Mouse (Mus musculus): ENCODE data around the gene Gm5105. TPM values are rescaled to one million over a fixed set of nuclear protein-coding genes. Genes with fewer than 3 reads are reported as not detected.
A peak's percentile ranks its signal among the peaks of the same experiment; 100 is the strongest.

The Gm5105 gene
- not detected in 2 replicates for polyA plus RNA-seq (2014; fragmentation: Nextera tagmentation; extraction: Ambion mirVana)

- no peak for ATAC-seq (ENCODE audit: low FRiP score)
- no peak within 1 kb of the TSS for H3K27ac ChIP-seq (ENCODE audit: low read depth, low read length)
- no peak within 1 kb of the TSS for H3K9ac ChIP-seq (ENCODE audit: low read length)
- H3K36me3 ChIP-seq (ENCODE audit: control insufficient read depth, insufficient read depth, low read length), result no peaks in the 10 kb centered on the region
- DNase-seq (ENCODE audit: low spot score, missing footprints), result peak; percentile 76
- H3K27me3 ChIP-seq (ENCODE audit: control insufficient read depth, insufficient read depth, low read length), result no peaks in the 10 kb centered on the region
- no peak within 1 kb of the TSS for H3K4me2 ChIP-seq
- 90% methylated on average over 12 of the region's 12 CpGs for WGBS
- H3K4me3 ChIP-seq (ENCODE audit: low read depth, low read length), result no peak within 1 kb of the TSS
- H3K9me3 ChIP-seq (ENCODE audit: control insufficient read depth, low read length), result no peaks in the 10 kb centered on the region
- peaks cover 3% of the 10 kb centered on the region; the same call in 1 of the 2 replicates for H3K4me1 ChIP-seq (ENCODE audit: control insufficient read depth, insufficient read depth, low read length)
Observed at GRCm38 (mm10) chr3:138067288-138067687, at the start of gene Gm5105. Gene Gm5105, minus strand, starts transcription at chr3:138067388.

- Histone ChIP-seq H3K4me1 (ENCODE audit: control insufficient read depth, insufficient read depth, low read length) (no peaks in the 10 kb centered on the region), H3K9ac (ENCODE audit: low read length) (no peak overlapping the region), H3K27ac (ENCODE audit: low read depth, low read length) (no peak overlapping the region), H3K4me3 (ENCODE audit: low read depth, low read length) (no peak overlapping the region), H3K27me3 (ENCODE audit: control insufficient read depth, insufficient read depth, low read length) (no peaks in the 10 kb centered on the region), H3K36me3 (ENCODE audit: control insufficient read depth, insufficient read depth, low read length) (no peaks in the 10 kb centered on the region), H3K9me3 (ENCODE audit: control insufficient read depth, low read length) (no peaks in the 10 kb centered on the region), H3K4me2 (no peak overlapping the region)
- WGBS, result 92% methylated on average over 4 of the region's 4 CpGs
- ATAC-seq (ENCODE audit: low FRiP score) (no peak), DNase-seq (ENCODE audit: low spot score, missing footprints) (no peak)
Observed at GRCm38 (mm10) chr3:138116871-138117270, 49.7 kb upstream of the Gm5105 start.

GRCm38 (mm10) chr3:138114106-138114505 is 46.9 kb upstream of the Gm5105 start:
- H3K4me3 ChIP-seq (ENCODE audit: low read depth, low read length), result no peak overlapping the region
- no peak overlapping the region for H3K9ac ChIP-seq (ENCODE audit: low read length)
- H3K4me2 ChIP-seq, result no peak overlapping the region
- H3K9me3 ChIP-seq (ENCODE audit: control insufficient read depth, low read length), result no peaks in the 10 kb centered on the region
- H3K36me3 ChIP-seq (ENCODE audit: control insufficient read depth, insufficient read depth, low read length), result no peaks in the 10 kb centered on the region
- ATAC-seq (ENCODE audit: low FRiP score) (no peak), DNase-seq (ENCODE audit: low spot score, missing footprints) (no peak)
- no peaks in the 10 kb centered on the region for H3K4me1 ChIP-seq (ENCODE audit: control insufficient read depth, insufficient read depth, low read length)
- 88% methylated on average over 17 of the region's 17 CpGs for WGBS
- no peaks in the 10 kb centered on the region for H3K27me3 ChIP-seq (ENCODE audit: control insufficient read depth, insufficient read depth, low read length)
- H3K27ac ChIP-seq (ENCODE audit: low read depth, low read length), result no peak overlapping the region

GRCm38 (mm10) chr3:138110910-138111782 is 44.0 kb upstream of the Gm5105 start:
- Histone ChIP-seq H3K9me3 (ENCODE audit: control insufficient read depth, low read length) (no peaks in the 10 kb centered on the region), H3K36me3 (ENCODE audit: control insufficient read depth, insufficient read depth, low read length) (no peaks in the 10 kb centered on the region), H3K27ac (ENCODE audit: low read depth, low read length) (no peak overlapping the region), H3K4me1 (ENCODE audit: control insufficient read depth, insufficient read depth, low read length) (no peaks in the 10 kb centered on the region), H3K4me3 (ENCODE audit: low read depth, low read length) (no peak overlapping the region), H3K4me2 (no peak overlapping the region), H3K9ac (ENCODE audit: low read length) (no peak overlapping the region), H3K27me3 (ENCODE audit: control insufficient read depth, insufficient read depth, low read length) (no peaks in the 10 kb centered on the region)
- 92% methylated on average over 19 of the region's 19 CpGs for WGBS
- DNase-seq (ENCODE audit: low spot score, missing footprints), result no peak
- peak; percentile 35; the same call in 1 of the 2 replicates for ATAC-seq (ENCODE audit: low FRiP score)

- no peaks in the 10 kb centered on the region for H3K4me1 ChIP-seq (ENCODE audit: control insufficient read depth, insufficient read depth, low read length)
- H3K9me3 ChIP-seq (ENCODE audit: control insufficient read depth, low read length), result no peaks in the 10 kb centered on the region
- DNase-seq (ENCODE audit: low spot score, missing footprints) (no peak), ATAC-seq (ENCODE audit: low FRiP score) (no peak)
- no peak overlapping the region for H3K9ac ChIP-seq (ENCODE audit: low read length)
- H3K27ac ChIP-seq (ENCODE audit: low read depth, low read length), result no peak overlapping the region
- H3K27me3 ChIP-seq (ENCODE audit: control insufficient read depth, insufficient read depth, low read length), result no peaks in the 10 kb centered on the region
- no peak overlapping the region for H3K4me2 ChIP-seq
- no peaks in the 10 kb centered on the region for H3K36me3 ChIP-seq (ENCODE audit: control insufficient read depth, insufficient read depth, low read length)
- WGBS, result 96% methylated on average over 10 of the region's 10 CpGs
- H3K4me3 ChIP-seq (ENCODE audit: low read depth, low read length), result no peak overlapping the region
Observed at GRCm38 (mm10) chr3:138106887-138107286, 39.7 kb upstream of the Gm5105 start.

- no peak for ATAC-seq (ENCODE audit: low FRiP score)
- H3K9me3 ChIP-seq (ENCODE audit: control insufficient read depth, low read length), result no peaks in the 10 kb centered on the region
- H3K27me3 ChIP-seq (ENCODE audit: control insufficient read depth, insufficient read depth, low read length), result no peaks in the 10 kb centered on the region
- no peaks in the 10 kb centered on the region for H3K36me3 ChIP-seq (ENCODE audit: control insufficient read depth, insufficient read depth, low read length)
- no peak overlapping the region for H3K27ac ChIP-seq (ENCODE audit: low read depth, low read length)
- H3K4me3 ChIP-seq (ENCODE audit: low read depth, low read length), result no peak overlapping the region
- 75% methylated on average over 5 of the region's 5 CpGs for WGBS
- H3K4me2 ChIP-seq, result no peak overlapping the region
- no peak for DNase-seq (ENCODE audit: low spot score, missing footprints)
- no peaks in the 10 kb centered on the region for H3K4me1 ChIP-seq (ENCODE audit: control insufficient read depth, insufficient read depth, low read length)
- H3K9ac ChIP-seq (ENCODE audit: low read length), result no peak overlapping the region
Observed at GRCm38 (mm10) chr3:138105056-138105455, 37.9 kb upstream of the Gm5105 start.

- DNase-seq (ENCODE audit: low spot score, missing footprints) (no peak), ATAC-seq (ENCODE audit: low FRiP score) (no peak)
- no peak overlapping the region for H3K4me3 ChIP-seq (ENCODE audit: low read depth, low read length)
- no peak overlapping the region for H3K4me2 ChIP-seq
- no peaks in the 10 kb centered on the region for H3K4me1 ChIP-seq (ENCODE audit: control insufficient read depth, insufficient read depth, low read length)
- H3K27ac ChIP-seq (ENCODE audit: low read depth, low read length), result no peak overlapping the region
- no peaks in the 10 kb centered on the region for H3K9me3 ChIP-seq (ENCODE audit: control insufficient read depth, low read length)
- H3K9ac ChIP-seq (ENCODE audit: low read length), result no peak overlapping the region
- H3K27me3 ChIP-seq (ENCODE audit: control insufficient read depth, insufficient read depth, low read length), result no peaks in the 10 kb centered on the region
- WGBS, result 90% methylated on average over 4 of the region's 4 CpGs
- no peaks in the 10 kb centered on the region for H3K36me3 ChIP-seq (ENCODE audit: control insufficient read depth, insufficient read depth, low read length)
Observed at GRCm38 (mm10) chr3:138103690-138104089, 36.5 kb upstream of the Gm5105 start.

- Histone ChIP-seq H3K4me3 (ENCODE audit: low read depth, low read length) (no peak overlapping the region), H3K27ac (ENCODE audit: low read depth, low read length) (no peak overlapping the region), H3K36me3 (ENCODE audit: control insufficient read depth, insufficient read depth, low read length) (no peaks in the 10 kb centered on the region), H3K4me2 (no peak overlapping the region), H3K9ac (ENCODE audit: low read length) (no peak overlapping the region), H3K4me1 (ENCODE audit: control insufficient read depth, insufficient read depth, low read length) (no peaks in the 10 kb centered on the region), H3K27me3 (ENCODE audit: control insufficient read depth, insufficient read depth, low read length) (no peaks in the 10 kb centered on the region), H3K9me3 (ENCODE audit: control insufficient read depth, low read length) (no peaks in the 10 kb centered on the region)
- DNase-seq (ENCODE audit: low spot score, missing footprints) (peak; percentile 60), ATAC-seq (ENCODE audit: low FRiP score) (no peak)
- WGBS, result 87% methylated on average over 4 of the region's 4 CpGs
Observed at GRCm38 (mm10) chr3:138101936-138102335, 34.7 kb upstream of the Gm5105 start.

- Histone ChIP-seq H3K4me1 (ENCODE audit: control insufficient read depth, insufficient read depth, low read length) (no peaks in the 10 kb centered on the region), H3K27me3 (ENCODE audit: control insufficient read depth, insufficient read depth, low read length) (no peaks in the 10 kb centered on the region), H3K36me3 (ENCODE audit: control insufficient read depth, insufficient read depth, low read length) (no peaks in the 10 kb centered on the region), H3K27ac (ENCODE audit: low read depth, low read length) (no peak overlapping the region), H3K4me2 (no peak overlapping the region), H3K9ac (ENCODE audit: low read length) (no peak overlapping the region), H3K4me3 (ENCODE audit: low read depth, low read length) (no peak overlapping the region), H3K9me3 (ENCODE audit: control insufficient read depth, low read length) (no peaks in the 10 kb centered on the region)
- no peak for DNase-seq (ENCODE audit: low spot score, missing footprints)
- WGBS, result 78% methylated on average over 1 of the region's 1 CpGs
- ATAC-seq (ENCODE audit: low FRiP score), result peak; percentile 55
Observed at GRCm38 (mm10) chr3:138097718-138098117, 30.5 kb upstream of the Gm5105 start.
